Mouse (Mus musculus): Measurements from ENCODE around the gene AI597479. TPM values are rescaled to one million over a fixed set of nuclear protein-coding genes. Genes with fewer than 3 reads are reported as not detected.
"Not testable (repeated sequence)": the region's sequence is repeated elsewhere in the genome, so short reads cannot be mapped to it uniquely, and the experiment has no call there.

The AI597479 gene
- total and polyA plus RNA-seq, 3 experiments: 15.3 to 20.1 TPM; not detected in 1

DNA sequence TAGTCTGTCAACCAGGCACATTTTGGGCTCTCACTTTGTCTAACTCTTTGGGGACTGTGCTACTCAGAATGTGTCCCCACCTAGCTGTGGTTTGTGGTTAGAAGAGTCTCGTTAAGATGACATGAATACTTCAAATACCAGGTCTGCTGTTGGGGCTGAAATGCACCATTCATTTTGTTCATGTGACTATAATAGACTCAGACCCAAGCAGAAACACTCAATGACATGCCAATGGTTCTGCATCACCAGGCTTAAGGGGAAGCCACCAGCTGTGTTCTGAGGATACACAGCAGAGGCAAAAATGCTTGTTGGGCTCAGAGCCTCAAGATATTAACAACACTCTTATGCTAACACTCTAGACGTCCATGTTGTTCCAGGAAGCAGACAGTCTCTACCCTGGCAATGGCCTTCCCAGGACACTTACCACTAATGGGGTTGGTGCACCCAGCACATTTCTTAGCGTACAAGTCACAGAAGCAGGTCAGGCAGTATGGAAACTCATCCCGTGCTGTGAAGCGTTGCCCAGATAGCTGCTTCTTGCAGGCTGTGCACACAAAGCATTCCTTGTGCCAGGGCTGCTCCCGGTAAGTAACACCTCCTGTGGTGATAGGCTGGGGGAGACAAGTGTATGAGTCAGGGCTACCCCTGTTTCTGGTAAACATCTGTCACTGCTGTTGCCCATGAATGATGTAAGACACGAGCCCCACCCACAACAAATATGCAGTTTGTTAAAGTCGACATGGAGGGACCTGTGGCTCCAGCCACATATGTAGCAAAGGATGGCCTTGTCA lies 29.5 kb downstream of the AI597479 start:
- no peak overlapping the region for H3K9ac ChIP-seq (ENCODE audit: control insufficient read depth, low read depth, low read length, poor library complexity, severe bottlenecking)
- TF ChIP-seq CHD1 (IDR thresholded peaks at IDR 0.05; ENCODE audit: low read depth, low read length) (no peak), TCF12 (IDR thresholded peaks at IDR 0.05; ENCODE audit: low read depth, low read length) (no peak), CHD2 (IDR thresholded peaks at IDR 0.05; ENCODE audit: low read length) (no peak), TBP (IDR thresholded peaks at IDR 0.05; ENCODE audit: low read depth, low read length) (no peak), NRF1 (IDR thresholded peaks at IDR 0.05; ENCODE audit: insufficient read depth, low read depth, low read length, poor library complexity, severe bottlenecking) (no peak)
- H3K27me3 ChIP-seq (ENCODE audit: control insufficient read depth in 1 of 2, insufficient read depth in 2 of 2, low read length in 2 of 2): peaks cover 0 to 3% of the 10 kb centered on the region in 2 experiments; a peak in 2 of 4 replicates
- no peak overlapping the region for H3K27ac ChIP-seq (ENCODE audit: control insufficient read depth, low read depth, low read length)
- no peaks in the 10 kb centered on the region for H3K79me2 ChIP-seq (ENCODE audit: control insufficient read depth, insufficient read depth, low read length, poor library complexity)
- H3K4me1 ChIP-seq (ENCODE audit: control insufficient read depth in 1 of 2, insufficient read depth in 2 of 2, low read length in 2 of 2): no peaks in the 10 kb centered on the region
- no peak for DNase-seq (ENCODE audit: low read depth, low spot score)
- H3K4me3 ChIP-seq (ENCODE audit: control insufficient read depth in 1 of 2, insufficient read depth in 1 of 2, low read depth in 2 of 2, low read length in 2 of 2): no peak overlapping the region
- H3K9me3 ChIP-seq (replicated peaks; ENCODE audit: insufficient read depth, low read length): no peaks in the 10 kb centered on the region
- no peaks in the 10 kb centered on the region for H3K36me3 ChIP-seq (ENCODE audit: control insufficient read depth in 1 of 2, insufficient read depth in 2 of 2, low read length in 2 of 2)

DNA sequence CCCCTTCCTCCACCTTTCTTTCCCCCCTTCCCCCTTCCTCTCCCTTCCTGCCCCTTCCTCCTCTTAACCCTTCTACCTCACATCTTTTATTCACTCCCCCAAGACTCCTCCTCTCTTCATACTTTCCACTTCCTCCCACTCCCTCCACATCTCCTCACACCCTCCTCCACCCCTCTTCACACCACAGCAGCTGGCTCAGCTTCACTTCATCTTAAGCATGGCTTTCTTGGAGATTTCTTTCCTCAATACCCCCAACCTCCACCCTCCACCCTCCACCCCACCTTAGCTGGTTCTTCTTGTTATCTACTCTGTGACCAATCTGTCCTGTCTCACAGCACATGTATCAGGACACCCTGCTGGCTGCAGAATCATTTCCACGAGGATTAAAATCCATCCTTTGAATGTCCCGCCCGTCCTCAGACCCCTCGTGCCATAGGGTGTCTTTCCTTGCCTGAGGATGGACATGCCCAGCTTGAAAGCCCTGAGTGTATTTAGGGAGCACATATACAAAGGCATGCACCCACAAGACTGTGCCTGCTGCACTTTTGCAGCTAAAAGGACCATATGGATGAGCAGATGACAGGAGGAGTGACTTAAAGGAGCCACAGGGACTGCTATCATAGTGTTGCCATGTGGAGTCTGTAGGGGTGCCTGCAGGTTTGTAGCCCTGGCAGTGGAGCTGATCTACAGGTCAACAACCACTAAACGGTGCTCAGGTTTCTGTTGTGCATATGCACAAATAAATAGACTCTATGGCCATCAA lies 31.9 kb downstream of the AI597479 start:
- no peaks in the 10 kb centered on the region for H3K9me3 ChIP-seq (replicated peaks; ENCODE audit: insufficient read depth, low read length)

DNA sequence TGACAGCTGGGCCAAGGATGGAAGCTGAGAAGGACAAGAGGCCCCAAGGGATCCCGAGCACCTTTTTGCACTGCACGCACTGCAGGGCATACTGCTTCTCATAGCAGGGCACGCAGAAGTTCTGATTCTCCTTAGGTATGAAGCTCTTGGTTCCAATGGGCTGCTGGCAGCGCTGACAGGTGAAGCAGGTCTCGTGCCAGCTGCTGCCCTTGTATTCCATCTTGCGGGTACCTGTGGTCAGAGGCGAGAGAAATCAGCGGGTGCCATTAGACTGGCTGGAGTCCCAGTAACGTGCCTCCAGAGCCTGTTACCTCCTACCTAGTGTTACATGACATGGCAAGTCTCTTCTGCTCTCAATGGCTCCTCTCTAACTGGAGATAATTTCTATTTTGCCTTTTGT lies 33.1 kb downstream of the AI597479 start:
- H3K27me3 ChIP-seq (ENCODE audit: control insufficient read depth in 1 of 2, insufficient read depth in 2 of 2, low read length in 2 of 2): peaks cover 0 to 3% of the 10 kb centered on the region in 2 experiments; a peak in 2 of 4 replicates
- no peak for TF ChIP-seq ELF1 (IDR thresholded peaks at IDR 0.05; ENCODE audit: low read depth, low read length)
- TF ChIP-seq POLR2AphosphoS5 (IDR thresholded peaks at IDR 0.05; ENCODE audit: borderline replicate concordance, low read depth, low read length): no peak
- TF ChIP-seq MAZ (IDR thresholded peaks at IDR 0.05; ENCODE audit: low read depth, low read length): no peak
- DNase-seq (ENCODE audit: low read depth, low spot score): no peak
- no peak overlapping the region for H3K9ac ChIP-seq (ENCODE audit: control insufficient read depth, low read depth, low read length, poor library complexity, severe bottlenecking)
- H3K79me2 ChIP-seq (ENCODE audit: control insufficient read depth, insufficient read depth, low read length, poor library complexity): no peaks in the 10 kb centered on the region
- no peaks in the 10 kb centered on the region for H3K36me3 ChIP-seq (ENCODE audit: control insufficient read depth in 1 of 2, insufficient read depth in 2 of 2, low read length in 2 of 2)
- no peaks in the 10 kb centered on the region for H3K4me1 ChIP-seq (ENCODE audit: control insufficient read depth in 1 of 2, insufficient read depth in 2 of 2, low read length in 2 of 2)
- H3K9me3 ChIP-seq (replicated peaks; ENCODE audit: insufficient read depth, low read length): no peaks in the 10 kb centered on the region
- no peak overlapping the region for H3K4me3 ChIP-seq (ENCODE audit: control insufficient read depth in 1 of 2, insufficient read depth in 1 of 2, low read depth in 2 of 2, low read length in 2 of 2)
- no peak overlapping the region for H3K27ac ChIP-seq (ENCODE audit: control insufficient read depth, low read depth, low read length)

More for the DNA sequence above, 31.9 kb downstream of the AI597479 start:
- peaks cover 0 to 3% of the 10 kb centered on the region in 2 experiments; a peak in 2 of 4 replicates for H3K27me3 ChIP-seq (ENCODE audit: control insufficient read depth in 1 of 2, insufficient read depth in 2 of 2, low read length in 2 of 2)
- H3K4me1 ChIP-seq (ENCODE audit: control insufficient read depth in 1 of 2, insufficient read depth in 2 of 2, low read length in 2 of 2): no peaks in the 10 kb centered on the region
- no peaks in the 10 kb centered on the region for H3K36me3 ChIP-seq (ENCODE audit: control insufficient read depth in 1 of 2, insufficient read depth in 2 of 2, low read length in 2 of 2)
- DNase-seq (ENCODE audit: low read depth, low spot score): no peak
- H3K9ac ChIP-seq (ENCODE audit: control insufficient read depth, low read depth, low read length, poor library complexity, severe bottlenecking): no peak overlapping the region
- no peaks in the 10 kb centered on the region for H3K79me2 ChIP-seq (ENCODE audit: control insufficient read depth, insufficient read depth, low read length, poor library complexity)
- no peak overlapping the region for H3K27ac ChIP-seq (ENCODE audit: control insufficient read depth, low read depth, low read length)
- TF ChIP-seq MYB (IDR thresholded peaks at IDR 0.05; ENCODE audit: low read depth, low read length) (no peak), MAZ (IDR thresholded peaks at IDR 0.05; ENCODE audit: low read depth, low read length) (no peak)
- no peak overlapping the region for H3K4me3 ChIP-seq (ENCODE audit: control insufficient read depth in 1 of 2, insufficient read depth in 1 of 2, low read depth in 2 of 2, low read length in 2 of 2)

DNA sequence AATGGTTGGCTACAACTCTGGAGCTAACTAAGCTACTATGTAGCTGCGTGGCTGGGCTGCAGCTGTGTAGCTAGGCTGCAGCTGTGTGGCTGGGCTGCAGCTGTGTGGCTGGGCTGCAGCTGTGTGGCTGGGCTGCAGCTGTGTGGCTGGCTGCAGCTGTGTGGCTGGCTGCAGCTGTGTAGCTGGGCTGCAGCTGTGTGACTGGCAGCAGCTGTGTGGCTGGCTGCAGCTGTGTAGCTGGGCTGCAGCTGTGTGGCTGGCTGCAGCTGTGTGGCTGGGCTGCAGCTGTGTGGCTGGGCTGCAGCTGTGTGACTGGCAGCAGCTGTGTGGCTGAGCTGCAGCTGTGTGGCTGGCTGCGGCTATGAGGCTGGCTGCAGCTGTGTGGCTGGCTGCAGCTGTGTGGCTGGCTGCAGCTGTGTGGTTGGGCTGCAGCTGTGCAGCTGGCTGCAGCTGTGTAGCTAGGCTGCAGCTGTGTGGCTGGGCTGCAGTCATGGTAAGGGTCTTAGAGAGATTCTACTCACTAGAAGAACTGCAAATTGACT lies 38.0 kb downstream of the AI597479 start:
- H3K27ac ChIP-seq (ENCODE audit: control insufficient read depth, low read depth, low read length); H3K9ac ChIP-seq (ENCODE audit: control insufficient read depth, low read depth, low read length, poor library complexity, severe bottlenecking); H3K4me3 ChIP-seq (ENCODE audit: control insufficient read depth in 1 of 2, insufficient read depth in 1 of 2, low read depth in 2 of 2, low read length in 2 of 2); H3K9me3 ChIP-seq (replicated peaks; ENCODE audit: insufficient read depth, low read length); H3K4me1 ChIP-seq (ENCODE audit: control insufficient read depth in 1 of 2, insufficient read depth in 2 of 2, low read length in 2 of 2); DNase-seq (ENCODE audit: low read depth, low spot score); H3K27me3 ChIP-seq (ENCODE audit: control insufficient read depth in 1 of 2, insufficient read depth in 2 of 2, low read length in 2 of 2); H3K36me3 ChIP-seq (ENCODE audit: control insufficient read depth in 1 of 2, insufficient read depth in 2 of 2, low read length in 2 of 2); H3K79me2 ChIP-seq (ENCODE audit: control insufficient read depth, insufficient read depth, low read length, poor library complexity): not testable (repeated sequence)

All from MEL (cell line).